Mouse (Mus musculus) hindbrain, embryonic 15.5 days (tissue): ENCODE measurements around the gene Cfd. TPM values are rescaled to one million over a fixed set of nuclear protein-coding genes. Genes with fewer than 3 reads are reported as not detected.
A peak's percentile ranks its signal among the peaks of the same experiment; 100 is the strongest.

Experiments
- ATAC-seq: fragments of 200-750 bp; cut with Nextera tagmentation; 2 replicates; pipeline ENCODE4 v1.8.0; 2017; ENCODE audit warnings: low read depth, moderate number of reproducible peaks, moderate TSS enrichment; ENCODE audit not compliant: low FRiP score
- H3K27ac ChIP-seq: fragments of 300-500 bp; sonication (generic); replicated peaks from 2 replicates; pipeline ENCODE4 v1.5.1; 2015; ENCODE audit warnings: mild to moderate bottlenecking, inconsistent platforms
- H3K27me3 ChIP-seq: fragments of 300-500 bp; sonication (generic); 2 replicates; pipeline ENCODE4 v1.6.1; 2015; ENCODE audit warnings: control low read depth, inconsistent platforms
- H3K36me3 ChIP-seq: fragments of 300-500 bp; sonication (generic); 2 replicates; pipeline ENCODE4 v1.6.1; 2015; ENCODE audit warnings: control low read depth, inconsistent platforms
- H3K4me1 ChIP-seq: fragments of 300-500 bp; sonication (generic); replicated peaks from 2 replicates; pipeline ENCODE4 v1.6.1; 2015; ENCODE audit warnings: control low read depth, inconsistent platforms
- H3K4me2 ChIP-seq: fragments of 300-500 bp; sonication (generic); 2 replicates; pipeline ENCODE4 v1.6.1; 2015; ENCODE audit warnings: moderate library complexity, mild to moderate bottlenecking, inconsistent platforms
- H3K4me3 ChIP-seq: fragments of 300-500 bp; sonication (generic); 2 replicates; pipeline ENCODE4 v1.5.1; 2015; ENCODE audit warnings: mild to moderate bottlenecking, inconsistent platforms
- H3K9ac ChIP-seq: fragments of 300-500 bp; sonication (generic); 2 replicates; pipeline ENCODE4 v1.6.1; 2015; ENCODE audit warnings: inconsistent platforms
- H3K9me3 ChIP-seq: fragments of 300-500 bp; sonication (generic); 2 replicates; pipeline ENCODE4 v1.6.1; 2016; ENCODE audit warnings: control low read depth, inconsistent platforms
- WGBS: fragments of 180-500 bp; shearing (Covaris S2); methylation state at CpG from one replicate; pipeline ENCODE4 v1.1.7; 2015; 5-methylcytosine and 5-hydroxymethylcytosine counted together
- polyA plus RNA-seq: library from polyadenylated mRNA; unstranded; fragments of >200 nt; fragmentation: Nextera tagmentation; extraction: Ambion mirVana; gene quantifications from 2 replicates; pipeline ENCODE4 v1.2.1, GENCODE M21; 2015

Gene Cfd
- polyA plus RNA-seq, 1 experiment from 2014 or later: not detected

DNA sequence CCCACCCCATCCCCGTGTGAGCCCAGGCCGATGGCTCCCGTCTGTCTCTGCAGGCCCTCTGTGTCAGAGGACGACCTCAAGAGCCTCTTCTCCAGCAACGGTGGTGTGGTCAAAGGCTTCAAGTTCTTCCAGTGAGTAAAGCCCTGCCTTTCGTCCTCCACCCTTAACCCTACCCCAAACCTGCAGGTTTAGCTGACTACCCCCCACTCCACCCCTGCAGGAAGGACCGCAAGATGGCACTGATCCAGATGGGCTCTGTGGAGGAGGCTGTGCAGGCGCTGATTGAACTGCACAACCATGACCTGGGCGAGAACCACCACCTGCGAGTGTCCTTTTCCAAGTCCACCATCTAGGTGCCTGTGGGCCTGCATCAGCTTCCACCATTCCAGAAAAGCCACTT, 27.7 kb upstream of the Cfd start:
- Histone ChIP-seq H3K4me2 (no peak overlapping the region), H3K27ac (no peak overlapping the region), H3K36me3 (peaks cover 75% of the 10 kb centered on the region), H3K4me3 (no peak overlapping the region), H3K4me1 (peaks cover 40% of the 10 kb centered on the region), H3K27me3 (no peaks in the 10 kb centered on the region), H3K9me3 (no peaks in the 10 kb centered on the region), H3K9ac (no peak overlapping the region)
- no peak for ATAC-seq
- WGBS: 73% methylated on average over 10 of the region's 10 CpGs

DNA sequence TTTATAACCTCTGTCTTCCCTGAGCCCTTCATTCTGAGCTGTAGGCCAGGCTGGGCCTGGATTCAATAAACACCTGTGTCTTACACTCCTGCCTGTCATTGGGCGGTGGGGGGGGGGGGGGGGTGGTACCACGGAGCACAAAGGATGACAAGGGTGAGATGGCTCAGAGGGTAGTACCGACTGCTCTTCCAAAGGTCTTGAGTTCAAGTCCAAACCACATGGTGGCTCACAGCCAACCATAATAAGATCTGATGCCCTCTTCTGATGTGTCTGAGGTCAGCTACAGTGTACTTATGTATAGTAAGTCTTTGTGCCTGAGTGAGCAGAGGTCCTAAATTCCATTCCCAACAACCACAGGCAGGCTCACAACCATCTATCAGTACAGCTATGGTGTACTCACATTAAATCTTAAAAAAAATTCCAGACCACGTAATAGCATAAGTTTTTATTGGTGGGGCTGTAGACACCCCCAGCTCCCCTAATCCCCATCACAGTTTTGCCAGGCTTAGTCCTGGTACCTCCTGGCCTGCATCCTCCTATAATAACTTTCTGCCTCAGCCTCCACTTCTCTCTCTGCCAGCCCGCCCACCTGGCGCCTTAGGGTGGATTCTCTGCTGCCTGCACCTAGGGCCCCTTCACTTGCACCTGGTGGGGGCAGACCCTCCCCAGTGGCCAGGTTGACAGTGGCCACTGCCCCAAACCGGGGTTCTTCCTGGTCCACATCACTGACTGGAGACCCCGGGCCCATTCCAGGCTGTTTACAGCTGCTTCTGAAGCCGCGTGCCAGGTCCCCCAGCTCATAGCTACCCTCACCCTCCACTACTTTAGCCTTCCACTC, 26.1 kb upstream of the Cfd start:
- Histone ChIP-seq H3K4me1 (peaks cover 33% of the 10 kb centered on the region), H3K27ac (peak overlapping the region; percentile 41), H3K4me3 (no peak overlapping the region), H3K4me2 (no peak overlapping the region), H3K9ac (no peak overlapping the region), H3K36me3 (peaks cover 71% of the 10 kb centered on the region), H3K9me3 (no peaks in the 10 kb centered on the region), H3K27me3 (no peaks in the 10 kb centered on the region)
- WGBS: 55% methylated on average over 10 of the region's 10 CpGs
- no peak for ATAC-seq

DNA sequence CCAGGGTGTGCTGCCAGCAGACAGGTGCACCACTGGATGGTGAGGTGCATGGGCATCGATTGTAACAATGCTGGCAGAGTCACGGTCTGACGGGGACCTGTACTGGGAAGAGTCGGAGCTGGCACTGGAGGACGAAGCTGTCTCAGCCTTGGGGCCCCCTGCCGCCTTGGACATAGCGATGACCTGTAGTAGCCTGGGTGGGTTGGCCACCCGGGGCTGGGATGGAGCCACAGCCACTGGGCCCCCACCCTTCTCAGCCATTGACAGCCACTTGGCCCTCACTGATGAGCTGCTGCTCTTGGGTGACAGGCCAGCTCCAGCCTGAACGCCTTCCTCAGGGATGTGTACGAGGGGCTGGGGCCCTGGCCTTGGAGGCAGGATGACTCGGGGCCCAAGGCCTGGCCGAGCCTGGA, 25.5 kb upstream of the Cfd start:
- WGBS: 57% methylated on average over 12 of the region's 12 CpGs
- H3K9me3 ChIP-seq: no peaks in the 10 kb centered on the region
- H3K4me3 ChIP-seq: no peak overlapping the region
- H3K27me3 ChIP-seq: no peaks in the 10 kb centered on the region
- H3K4me1 ChIP-seq: peaks cover 34% of the 10 kb centered on the region
- peak overlapping the region; percentile 41 for H3K27ac ChIP-seq
- H3K9ac ChIP-seq: no peak overlapping the region
- no peak for ATAC-seq
- peaks cover 65% of the 10 kb centered on the region for H3K36me3 ChIP-seq
- H3K4me2 ChIP-seq: no peak overlapping the region

DNA sequence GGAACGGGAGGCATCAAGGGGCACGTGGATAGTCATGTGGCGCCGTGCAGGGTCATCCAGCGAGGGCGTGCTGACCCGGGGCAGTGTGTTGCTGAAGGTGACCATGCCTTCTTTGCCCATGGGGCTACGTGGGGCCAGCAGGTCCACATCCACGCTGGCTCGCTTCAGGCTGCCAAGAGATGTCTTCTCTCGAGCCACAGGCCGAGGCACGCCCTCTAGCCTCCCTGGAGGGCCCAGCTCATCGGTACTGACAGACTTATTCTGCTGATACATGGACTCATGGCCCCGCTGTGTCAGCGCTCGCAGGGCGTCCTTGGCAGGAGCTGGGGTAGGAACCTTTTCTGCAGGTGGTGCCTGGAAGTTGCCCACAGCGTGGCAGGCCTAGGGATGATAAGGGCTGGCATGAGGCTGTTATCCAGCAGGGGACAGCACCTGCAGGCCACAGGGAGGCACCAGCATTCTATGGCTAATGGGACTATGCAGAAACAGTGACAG, 24.8 kb upstream of the Cfd start:
- H3K27ac ChIP-seq: peak overlapping the region; percentile 41; the same call in 1 of the 2 replicates
- ATAC-seq: no peak
- H3K4me3 ChIP-seq: no peak overlapping the region
- WGBS: 69% methylated on average over 19 of the region's 19 CpGs
- H3K9me3 ChIP-seq: no peaks in the 10 kb centered on the region
- H3K9ac ChIP-seq: no peak overlapping the region
- H3K36me3 ChIP-seq: peaks cover 58% of the 10 kb centered on the region
- no peaks in the 10 kb centered on the region for H3K27me3 ChIP-seq
- no peak overlapping the region for H3K4me2 ChIP-seq
- peaks cover 38% of the 10 kb centered on the region for H3K4me1 ChIP-seq

- no peak for ATAC-seq
- Histone ChIP-seq H3K9me3 (no peaks in the 10 kb centered on the region), H3K4me1 (peaks cover 42% of the 10 kb centered on the region), H3K9ac (no peak overlapping the region), H3K36me3 (peaks cover 55% of the 10 kb centered on the region), H3K4me2 (no peak overlapping the region), H3K27ac (no peak overlapping the region), H3K4me3 (no peak overlapping the region), H3K27me3 (no peaks in the 10 kb centered on the region)
- WGBS: 72% methylated on average over 11 of the region's 11 CpGs
Measured at GRCm38 (mm10) chr10:79866601-79867000, 24.1 kb upstream of the Cfd start.

DNA sequence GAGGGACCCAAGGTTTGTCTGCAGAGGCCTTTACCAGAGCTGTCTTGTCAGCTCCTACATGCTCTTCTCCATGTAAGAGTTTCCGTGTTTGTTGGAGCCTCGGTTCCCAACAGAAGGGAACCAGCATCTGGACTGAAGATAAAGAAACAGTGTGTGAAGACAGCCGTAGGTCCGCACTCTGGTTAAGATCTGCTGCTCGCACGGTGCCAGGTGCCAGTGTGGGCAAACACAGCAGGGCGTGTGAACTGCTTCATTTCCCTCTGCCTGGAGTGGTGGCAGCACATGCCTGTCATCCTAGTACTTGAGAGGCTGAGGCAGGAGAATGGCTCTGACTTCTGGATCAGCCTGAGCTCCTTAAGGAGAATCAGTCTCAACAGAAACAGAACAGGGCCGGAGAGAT, 18.8 kb upstream of the Cfd start:
- Histone ChIP-seq H3K27me3 (no peaks in the 10 kb centered on the region), H3K9ac (no peak overlapping the region), H3K27ac (no peak overlapping the region), H3K4me1 (peaks cover 48% of the 10 kb centered on the region), H3K4me3 (peak overlapping the region; percentile 67), H3K9me3 (no peaks in the 10 kb centered on the region), H3K4me2 (peak overlapping the region; percentile 74), H3K36me3 (peaks cover 11% of the 10 kb centered on the region; the same call in 1 of the 2 replicates)
- ATAC-seq: no peak
- 88% methylated on average over 8 of the region's 8 CpGs for WGBS

DNA sequence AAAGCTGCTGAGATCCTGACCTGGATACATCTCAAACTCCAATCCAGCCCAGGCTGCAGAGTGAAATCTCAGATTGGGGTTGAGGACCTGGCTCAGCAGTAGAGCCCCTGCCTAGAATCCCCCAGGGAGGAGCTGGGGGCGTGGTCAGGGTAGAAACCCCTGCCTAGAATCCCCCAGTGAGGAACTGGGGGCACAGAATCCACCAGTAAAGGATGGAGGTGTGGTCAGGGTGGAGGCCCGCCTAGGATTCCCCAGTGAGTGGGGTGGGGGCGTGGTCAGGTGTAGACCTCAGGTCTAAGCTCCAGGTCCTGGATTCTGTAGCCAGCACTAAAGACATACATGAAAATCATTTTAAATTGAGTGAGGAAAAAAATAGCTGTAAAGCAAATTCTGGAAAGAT, 17.8 kb upstream of the Cfd start:
- Histone ChIP-seq H3K4me3 (peak overlapping the region; percentile 67), H3K4me2 (peak overlapping the region; percentile 74), H3K27me3 (no peaks in the 10 kb centered on the region), H3K9ac (peak overlapping the region; percentile 91), H3K4me1 (peaks cover 42% of the 10 kb centered on the region), H3K27ac (peak overlapping the region; percentile 96), H3K36me3 (peaks cover 7% of the 10 kb centered on the region; the same call in 1 of the 2 replicates), H3K9me3 (no peaks in the 10 kb centered on the region)
- WGBS: 42% methylated on average over 3 of the region's 3 CpGs
- ATAC-seq: no peak

GRCm38 (mm10) chr10:79873313-79873712, 17.3 kb upstream of the Cfd start:
- 3% methylated on average over 6 of the region's 6 CpGs for WGBS
- H3K4me3 ChIP-seq: peak overlapping the region; percentile 67
- peaks cover 6% of the 10 kb centered on the region; the same call in 1 of the 2 replicates for H3K36me3 ChIP-seq
- H3K4me1 ChIP-seq: peaks cover 42% of the 10 kb centered on the region
- H3K9ac ChIP-seq: peak overlapping the region; percentile 91
- ATAC-seq: peak; percentile 12; the same call in 1 of the 2 replicates
- H3K4me2 ChIP-seq: peak overlapping the region; percentile 74
- H3K27ac ChIP-seq: peak overlapping the region; percentile 96
- no peaks in the 10 kb centered on the region for H3K27me3 ChIP-seq
- H3K9me3 ChIP-seq: no peaks in the 10 kb centered on the region

GRCm38 (mm10) chr10:79873715-79874289, 16.9 kb upstream of the Cfd start:
- 2% methylated on average over 26 of the region's 26 CpGs for WGBS
- peak; percentile 0; the same call in 1 of the 2 replicates for ATAC-seq

GRCm38 (mm10) chr10:79874290-79874862, 16.3 kb upstream of the Cfd start, which contains the start of the genes Prtn3 and Plppr3:
TSS of gene Prtn3 (plus strand) at chr10:79874476.
TSS of gene Plppr3 (minus strand) at chr10:79874634.
- peak within 1 kb of the TSS; percentile 67 for H3K4me3 ChIP-seq
- no peaks in the 10 kb centered on the region for H3K27me3 ChIP-seq
- H3K27ac ChIP-seq: peak within 1 kb of the TSS; percentile 96
- H3K4me2 ChIP-seq: peak within 1 kb of the TSS; percentile 74
- no peaks in the 10 kb centered on the region for H3K9me3 ChIP-seq
- H3K9ac ChIP-seq: peak within 1 kb of the TSS; percentile 91
- H3K36me3 ChIP-seq: 0 out of 2 replicates have a peak, but pooled peaks cover 4% of the 10 kb centered on the region
- 0% methylated on average over 49 of the region's 57 CpGs for WGBS
- peaks cover 36% of the 10 kb centered on the region for H3K4me1 ChIP-seq
- ATAC-seq: peak; percentile 94

More at GRCm38 (mm10) chr10:79873715-79874289, 16.9 kb upstream of the Cfd start:
- Histone ChIP-seq H3K27ac (peak overlapping the region; percentile 96), H3K27me3 (no peaks in the 10 kb centered on the region), H3K9me3 (no peaks in the 10 kb centered on the region), H3K9ac (peak overlapping the region; percentile 91), H3K36me3 (0 out of 2 replicates have a peak, but pooled peaks cover 4% of the 10 kb centered on the region), H3K4me1 (peaks cover 42% of the 10 kb centered on the region), H3K4me2 (peak overlapping the region; percentile 74), H3K4me3 (peak overlapping the region; percentile 67)

DNA sequence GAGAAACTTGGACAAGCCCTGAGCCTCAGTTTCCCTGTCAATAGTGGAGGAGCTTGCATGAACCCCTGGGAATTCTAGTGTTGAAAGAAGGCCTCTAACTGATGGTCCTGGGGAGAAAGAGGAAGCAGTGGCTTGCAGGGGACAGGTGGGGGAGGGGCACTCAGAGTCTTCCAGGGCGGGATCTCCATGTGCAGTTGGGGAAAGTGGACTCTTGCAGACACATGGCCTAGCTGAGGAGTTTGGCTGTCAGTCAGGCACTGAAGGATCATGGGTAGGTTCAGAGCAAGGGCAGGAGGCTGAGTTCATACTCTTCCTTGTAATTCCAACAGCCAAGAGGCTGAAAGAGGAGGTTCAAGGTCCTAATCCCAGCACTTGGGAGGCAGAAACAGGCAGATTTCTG, 13.5 kb upstream of the Cfd start:
- Histone ChIP-seq H3K4me1 (peaks cover 21% of the 10 kb centered on the region), H3K36me3 (no peaks in the 10 kb centered on the region), H3K4me2 (no peak overlapping the region), H3K27ac (no peak overlapping the region), H3K27me3 (peaks cover 10% of the 10 kb centered on the region), H3K9me3 (no peaks in the 10 kb centered on the region), H3K9ac (no peak overlapping the region), H3K4me3 (no peak overlapping the region)
- WGBS: 71% methylated on average over 1 of the region's 1 CpGs
- ATAC-seq: no peak

DNA sequence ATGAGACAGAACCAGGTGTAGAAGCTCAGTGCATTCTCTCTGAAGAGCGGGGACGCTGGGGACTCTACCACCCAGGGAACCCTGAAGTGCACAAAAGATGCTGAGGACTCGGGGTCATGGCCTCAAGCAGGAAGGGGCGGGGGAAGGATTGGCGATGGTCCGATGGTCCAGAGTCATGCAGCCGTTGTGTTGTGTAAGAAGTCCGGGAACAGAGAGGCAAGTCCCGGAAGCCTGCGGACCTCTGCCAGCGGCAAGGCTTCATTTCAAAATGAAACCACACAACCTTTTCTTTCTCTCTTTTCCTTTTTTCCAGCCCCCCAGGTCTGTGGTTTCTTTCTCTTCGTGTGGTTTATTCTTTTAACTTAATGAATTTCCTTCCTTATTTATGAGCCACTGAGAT, 12.9 kb upstream of the Cfd start:
- WGBS: 31% methylated on average over 12 of the region's 12 CpGs

More for the DNA sequence above, 12.9 kb upstream of the Cfd start:
- Histone ChIP-seq H3K9me3 (no peaks in the 10 kb centered on the region), H3K4me3 (no peak overlapping the region), H3K4me1 (peaks cover 21% of the 10 kb centered on the region), H3K36me3 (no peaks in the 10 kb centered on the region), H3K9ac (no peak overlapping the region), H3K27ac (no peak overlapping the region), H3K4me2 (no peak overlapping the region), H3K27me3 (peaks cover 16% of the 10 kb centered on the region)
- no peak for ATAC-seq
